In genomic region chr13:90292124-90292523, GRCm38 (mm10) we compare ENCODE assay signal across 13 mouse cellular contexts.
"Had no signal": no experiment of that assay in that cellular context is flagged by ENCODE, and none has a peak within 500 bp of the region (broad histone marks: within the 10 kb centered on the region; RNA-seq: fewer than 3 reads in every experiment).

No protein-coding gene starts in this region.

- H3K36me3 ChIP-seq: liver, embryonic 15.5 days; neural tube, embryonic 13.5 days had no signal

- H3K27me3 ChIP-seq: liver, embryonic 15.5 days had no signal

- H3K4me3 ChIP-seq: liver, embryonic 15.5 days; neural tube, embryonic 13.5 days had no signal

- H3K4me2 ChIP-seq: liver, embryonic 11.5 days; liver, embryonic 15.5 days; neural tube, embryonic 13.5 days had no signal

- H3K9ac ChIP-seq: liver, embryonic 15.5 days; neural tube, embryonic 13.5 days had no signal

- H3K4me1 ChIP-seq: liver, embryonic 15.5 days; neural tube, embryonic 13.5 days had no signal

- ATAC-seq: lung, postnatal 0 days had no signal

- H3K27ac ChIP-seq: liver, embryonic 15.5 days; neural tube, embryonic 13.5 days had no signal

- H3K9me3 ChIP-seq: liver, embryonic 15.5 days; neural tube, embryonic 13.5 days had no signal

- DNase-seq: kidney, adult 8-10 months; kidney, postnatal 36 days; layer of hippocampus, adult 9-11 months; layer of hippocampus, postnatal 36 days; left cerebral cortex, postnatal 4 days; lung, adult 2 months; lung, postnatal 36 days; right cerebral cortex, postnatal 14 days; thymus, postnatal 36 days had no signal
